Comparison of ENCODE assay signal across 10 mouse cellular contexts in genomic region chr1:159186741-159187140, GRCm38 (mm10). TPM values are rescaled to one million over a fixed set of nuclear protein-coding genes. Genes with fewer than 3 reads are reported as not detected.
DNase-seq lines count a peak whose midpoint lies in the region; ATAC-seq and TF ChIP-seq lines count a peak whose summit lies in the region.
"Had no signal": no experiment of that assay in that cellular context is flagged by ENCODE, and none has a peak within 500 bp of the region (broad histone marks: within the 10 kb centered on the region; RNA-seq: fewer than 3 reads in every experiment).

No protein-coding gene starts in this region.

- peak; percentile 52 for TF ChIP-seq EP300 in CH12.LX (IDR thresholded peaks at IDR 0.05; ENCODE audit: low read length)

- H3K9ac ChIP-seq in heart, embryonic 11.5 days (ENCODE audit: low read depth, low read length): no peak overlapping the region
- no peak overlapping the region for H3K9ac ChIP-seq in CH12.LX (ENCODE audit: insufficient read depth, low read depth)
- H3K9ac ChIP-seq: lung, embryonic 14.5 days had no signal

- TF ChIP-seq RAD21 in CH12.LX (IDR thresholded peaks at IDR 0.05; ENCODE audit: low read depth, low read length): no peak

- H3K4me3 ChIP-seq in heart, embryonic 11.5 days (ENCODE audit: low read depth, low read length): no peak overlapping the region
- H3K4me3 ChIP-seq in CH12.LX (replicated peaks in 1 of 3; ENCODE audit: low read depth in 2 of 3, low read length in 2 of 3, poor library complexity in 1 of 3): no peak overlapping the region
- no peak overlapping the region for H3K4me3 ChIP-seq in cerebellum, adult 2 months (replicated peaks; ENCODE audit: insufficient read depth, low read depth, low read length)

- H3K4me2 ChIP-seq in heart, embryonic 11.5 days: no peak overlapping the region
- peak overlapping the region; percentile 67 for H3K4me2 ChIP-seq in CH12.LX (ENCODE audit: insufficient read depth, low read depth, poor library complexity, severe bottlenecking)
- H3K4me2 ChIP-seq: lung, embryonic 14.5 days had no signal

- no peak for TF ChIP-seq POLR2A in CH12.LX (IDR thresholded peaks at IDR 0.05; ENCODE audit: low read depth, low read length)
- TF ChIP-seq POLR2A in cerebellum, adult 2 months (IDR thresholded peaks at IDR 0.05; ENCODE audit: borderline replicate concordance, insufficient read depth, low read length): no peak

- TF ChIP-seq CTCF in CH12.LX (conservative IDR thresholded peaks at IDR 0.05 in 1 of 2, IDR thresholded peaks at IDR 0.05 in 1 of 2; ENCODE audit: low read depth in 2 of 2, low read length in 2 of 2): no peak
- no peak for TF ChIP-seq CTCF in cerebellum, adult 2 months (IDR thresholded peaks at IDR 0.05; ENCODE audit: borderline replicate concordance, insufficient read depth, low read depth, low read length)

- H3K36me3 ChIP-seq in heart, embryonic 11.5 days (ENCODE audit: control insufficient read depth, insufficient read depth, low read length): no peaks in the 10 kb centered on the region
- no peaks in the 10 kb centered on the region for H3K36me3 ChIP-seq in CH12.LX (replicated peaks in 1 of 2; ENCODE audit: control insufficient read depth in 1 of 2, insufficient read depth in 1 of 2, low read length in 1 of 2)

- no peak overlapping the region for H3K27ac ChIP-seq in heart, embryonic 11.5 days (ENCODE audit: low read depth, low read length)
- H3K27ac ChIP-seq in CH12.LX (ENCODE audit: insufficient read depth, low read depth): no peak overlapping the region
- H3K27ac ChIP-seq in cerebellum, adult 2 months (ENCODE audit: insufficient read depth, low read length): no peak overlapping the region

- ATAC-seq in heart, embryonic 11.5 days (replicated peaks; ENCODE audit: insufficient number of reproducible peaks, low FRiP score, low TSS enrichment): no peak
- ATAC-seq in granulocyte monocyte progenitor cell, adult 5-6 weeks (replicated peaks; ENCODE audit: poor library complexity, severe bottlenecking): peak; percentile 99

- H3K79me2 ChIP-seq in CH12.LX (replicated peaks; ENCODE audit: control insufficient read depth, extremely low read depth, insufficient read depth, poor library complexity, severe bottlenecking): no peaks in the 10 kb centered on the region

- no peaks in the 10 kb centered on the region for H3K9me3 ChIP-seq in heart, embryonic 11.5 days (replicated peaks; ENCODE audit: control insufficient read depth, low read length)
- no peaks in the 10 kb centered on the region for H3K9me3 ChIP-seq in CH12.LX (replicated peaks; ENCODE audit: low read length)

- in situ Hi-C loops in CH12.LX (cut with MboI; ENCODE audit: low pct_ligation_motif_present, low pct_unique_long_range_greater_than_20kb, low sequenced_read_pairs): no loop called here

- dilution Hi-C loops in CH12.LX (cut with MboI; ENCODE audit: extremely low pct_ligation_motif_present, extremely low pct_unique_long_range_greater_than_20kb, low sequenced_read_pairs): no loop called here

- peak; percentile 65 to 70 for DNase-seq in heart, adult 18-20 months
- peak; percentile 41 for DNase-seq in CH12.LX (ENCODE audit: extremely low read depth)
- peak; percentile 58 for DNase-seq in lung, postnatal 36 days
- DNase-seq in urinary bladder, postnatal 10 days (ENCODE audit: low spot score): no peak
- no peak for DNase-seq in embryo, embryonic 11 days
- no peak for DNase-seq in cerebellum, adult 2 months
- DNase-seq: cerebellum, postnatal 14 days; lung, embryonic 14.5 days had no signal

- H3K4me1 ChIP-seq in heart, embryonic 11.5 days (ENCODE audit: control insufficient read depth, insufficient read depth, low read length): no peaks in the 10 kb centered on the region
- H3K4me1 ChIP-seq in CH12.LX (ENCODE audit: control insufficient read depth in 1 of 2, insufficient read depth in 2 of 2): peaks cover 2 to 13% of the 10 kb centered on the region in 2 experiments; a peak in 3 of 4 replicates
- no peaks in the 10 kb centered on the region for H3K4me1 ChIP-seq in cerebellum, adult 2 months (ENCODE audit: control insufficient read depth, insufficient read depth, low read length)

- H3K27me3 ChIP-seq in heart, embryonic 11.5 days (ENCODE audit: control insufficient read depth, insufficient read depth, low read length): no peaks in the 10 kb centered on the region
- H3K27me3 ChIP-seq in CH12.LX (replicated peaks): no peaks in the 10 kb centered on the region
- no peaks in the 10 kb centered on the region for H3K27me3 ChIP-seq in cerebellum, adult 2 months (ENCODE audit: control insufficient read depth, insufficient read depth, low read length)

- WGBS in heart, embryonic 11.5 days (ENCODE audit: insufficient replicate concordance): 69% methylated on average over 3 of the region's 3 CpGs
- WGBS in cerebellum, adult 2 months: 69% methylated on average over 3 of the region's 3 CpGs

TF ChIP-seq in CH12.LX, 34 proteins besides CTCF, POLR2A, EP300 and RAD21:
- no peak for TF ChIP-seq UBTF (IDR thresholded peaks at IDR 0.05; ENCODE audit: low read depth, low read length)
- TF ChIP-seq ETS1 (conservative IDR thresholded peaks at IDR 0.05; ENCODE audit: low read depth, low read length): peak; percentile 33; the same call in 1 of the 2 replicates
- peak; percentile 76; the same call in 1 of the 2 replicates for TF ChIP-seq IRF4 (IDR thresholded peaks at IDR 0.05; ENCODE audit: low read depth, low read length)
- no peak for TF ChIP-seq PAX5 (IDR thresholded peaks at IDR 0.05; ENCODE audit: low read length)
- peak; percentile 95 for TF ChIP-seq MEF2A (IDR thresholded peaks at IDR 0.05; ENCODE audit: borderline replicate concordance, low read depth, low read length)
- TF ChIP-seq USF2 (conservative IDR thresholded peaks at IDR 0.05; ENCODE audit: low read depth, low read length): no peak

RNA-seq across cellular contexts. Expression of gene Cop1, which starts 45.4 kb away (rescaled TPM):
- 100 to 1,000 TPM; 122 to 136 TPM for total RNA-seq in heart, adult 18-20 months (2021)
- 62.4 and 82.7 TPM in 2 replicates for polyA plus RNA-seq in heart, embryonic 11.5 days (2014; fragmentation: Nextera tagmentation; extraction: Ambion mirVana)
- total RNA-seq in CH12.LX (2012; rRNA removed) (54.6 and 65.2 TPM in 2 replicates), CH12.LX (2014; rRNA removed) (93.2 and 132 TPM in 2 replicates)
- 79.0 and 80.8 TPM in 2 replicates for polyA plus RNA-seq in CH12.LX (2012; ENCODE audit: insufficient read length, low read depth)
- total RNA-seq in granulocyte monocyte progenitor cell, adult 5-6 weeks (2014; fragmentation: Nextera tagmentation): 81.8 and 118 TPM in 2 replicates
- 137 and 141 TPM in 2 replicates for total RNA-seq in granulocyte monocyte progenitor cell, adult 5-6 weeks (2017)
- 78.3 and 85.0 TPM in 2 replicates for polyA plus RNA-seq in cerebellum, adult 2 months (2012; rRNA removed)

Comparison
In these comparisons a context has a peak if more than half of its experiments do, and no peak if none do; other contexts are left out.
1. DNase-seq: peak in heart, adult 18-20 months (2 of 2), CH12.LX (single experiment) and lung, postnatal 36 days (single experiment); none in urinary bladder, postnatal 10 days (single experiment), embryo, embryonic 11 days (single experiment) and cerebellum, adult 2 months (0 of 2).